Mouse (Mus musculus) forebrain, embryonic 13.5 days (tissue): ENCODE measurements at regions not wholly inside any gene's neighbourhood (a gene's known extent, or its start where the extent isn't known, plus 50 kb on each side); places are given as distances from the start of the nearest gene placed in this dataset.
A peak's percentile ranks its signal among the peaks of the same experiment; 100 is the strongest.

ENCODE experiments used
- ATAC-seq: fragments of 200-750 bp; cut with Nextera tagmentation; 2 replicates; pipeline ENCODE4 v1.8.0; 2017
- H3K27ac ChIP-seq: fragments of 300-500 bp; sonication (generic); 2 replicates; pipeline ENCODE4 v1.5.1; 2015; ENCODE audit warnings: inconsistent platforms, mild to moderate bottlenecking, moderate library complexity
- H3K27me3 ChIP-seq: fragments of 300-500 bp; sonication (generic); 2 replicates; pipeline ENCODE4 v1.6.1; 2015; ENCODE audit warnings: mild to moderate bottlenecking, inconsistent platforms
- H3K36me3 ChIP-seq: fragments of 300-500 bp; sonication (generic); 2 replicates; pipeline ENCODE4 v1.6.1; 2015; ENCODE audit warnings: mild to moderate bottlenecking, inconsistent platforms; ENCODE audit not compliant: poor library complexity, severe bottlenecking
- H3K4me1 ChIP-seq: fragments of 300-500 bp; sonication (generic); 2 replicates; pipeline ENCODE4 v1.6.1; 2015; ENCODE audit warnings: inconsistent platforms
- H3K4me2 ChIP-seq: fragments of 300-500 bp; sonication (generic); 2 replicates; pipeline ENCODE4 v1.6.1; 2015; ENCODE audit warnings: inconsistent platforms, mild to moderate bottlenecking, moderate library complexity
- H3K4me3 ChIP-seq: fragments of 300-500 bp; sonication (generic); 2 replicates; pipeline ENCODE4 v1.5.1; 2015; ENCODE audit warnings: mild to moderate bottlenecking, inconsistent platforms
- H3K9ac ChIP-seq: fragments of 300-500 bp; sonication (generic); 2 replicates; pipeline ENCODE4 v1.6.1; 2015; ENCODE audit warnings: mild to moderate bottlenecking, inconsistent platforms
- H3K9me3 ChIP-seq: fragments of 300-500 bp; sonication (generic); replicated peaks from 2 replicates; pipeline ENCODE4 v1.6.1; 2016; ENCODE audit warnings: inconsistent platforms
- WGBS: fragments of 180-500 bp; shearing (Covaris S2); methylation state at CpG from one replicate; pipeline ENCODE4 v1.1.7; 2015; 5-methylcytosine and 5-hydroxymethylcytosine counted together

DNA sequence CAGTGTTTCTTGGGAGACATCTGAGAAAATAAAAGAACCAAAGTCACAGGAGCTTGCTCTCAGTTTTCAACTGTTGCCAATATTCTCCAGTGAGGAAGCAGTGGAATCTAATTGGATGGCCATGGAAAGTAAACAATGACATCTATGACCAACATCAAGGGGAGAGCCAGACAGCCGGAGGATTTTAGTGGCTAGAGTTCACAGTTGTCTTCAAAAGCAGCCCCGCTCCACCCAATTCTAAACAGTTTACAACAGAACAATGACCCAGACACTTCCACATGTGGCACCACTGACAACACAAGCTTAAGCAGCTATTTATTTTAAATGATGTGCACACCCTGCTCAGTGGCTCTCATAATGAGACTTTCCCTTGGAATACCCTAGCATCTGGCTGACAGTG is 317.5 kb upstream of the Isx start:
- WGBS: 69% methylated on average over 2 of the region's 2 CpGs

DNA sequence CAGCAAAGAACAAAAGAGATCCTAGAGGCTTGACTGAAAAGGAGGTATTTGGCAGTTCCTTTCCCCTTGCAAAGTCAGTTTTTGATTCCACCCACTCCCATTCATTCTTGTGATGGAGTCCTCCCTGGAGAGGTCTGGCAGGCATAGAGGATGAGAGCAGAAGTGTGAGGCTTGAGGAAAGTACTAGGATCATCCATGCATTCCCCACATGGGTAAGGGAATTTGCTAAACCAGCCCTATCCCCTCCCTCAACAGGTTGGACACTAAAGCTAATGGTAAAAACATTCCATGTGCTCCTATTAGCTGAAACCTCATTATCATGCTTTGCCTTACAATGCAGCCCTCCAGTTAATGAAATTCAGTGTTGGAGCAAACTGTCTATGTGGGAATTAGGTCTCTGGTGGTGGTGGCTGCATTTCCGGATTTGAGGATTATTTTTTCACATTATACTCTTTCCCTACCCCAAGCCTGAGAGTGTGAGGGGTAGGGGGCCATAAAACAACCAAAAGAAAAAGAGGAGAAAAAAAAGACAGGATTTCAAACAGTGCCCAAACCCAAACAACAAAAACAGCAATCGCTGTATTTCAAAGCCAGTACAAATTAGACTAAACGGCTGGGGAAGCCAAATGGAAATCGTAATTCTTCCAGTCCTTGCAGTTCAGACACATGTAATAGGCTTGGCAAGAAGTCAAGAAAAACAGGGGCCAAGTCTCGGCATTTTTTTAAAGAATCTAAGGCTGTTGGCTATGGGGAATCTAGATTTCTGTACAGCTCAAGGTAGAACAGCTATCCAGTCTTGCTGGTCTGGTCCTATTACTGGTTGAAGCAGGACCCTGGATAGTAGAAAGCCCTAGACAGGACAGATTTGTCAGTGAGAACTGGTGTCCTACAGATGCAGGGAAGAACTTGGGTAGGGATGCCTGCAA is 315.2 kb upstream of the Isx start:
- peak; percentile 80 for ATAC-seq
- H3K27ac ChIP-seq: no peak overlapping the region
- no peaks in the 10 kb centered on the region for H3K27me3 ChIP-seq
- H3K9ac ChIP-seq: no peak overlapping the region
- no peaks in the 10 kb centered on the region for H3K9me3 ChIP-seq
- H3K4me3 ChIP-seq: no peak overlapping the region
- 40% methylated on average over 5 of the region's 5 CpGs for WGBS
- peaks cover 11% of the 10 kb centered on the region for H3K4me1 ChIP-seq
- H3K4me2 ChIP-seq: no peak overlapping the region; the same call in 1 of the 2 replicates
- no peaks in the 10 kb centered on the region for H3K36me3 ChIP-seq

More for the DNA sequence above, 317.5 kb upstream of the Isx start:
- ATAC-seq: no peak
- no peak overlapping the region for H3K4me3 ChIP-seq
- no peak overlapping the region for H3K9ac ChIP-seq
- no peaks in the 10 kb centered on the region for H3K27me3 ChIP-seq
- no peaks in the 10 kb centered on the region for H3K9me3 ChIP-seq
- peaks cover 11% of the 10 kb centered on the region for H3K4me1 ChIP-seq
- no peak overlapping the region for H3K27ac ChIP-seq
- no peak overlapping the region for H3K4me2 ChIP-seq
- H3K36me3 ChIP-seq: no peaks in the 10 kb centered on the region

DNA sequence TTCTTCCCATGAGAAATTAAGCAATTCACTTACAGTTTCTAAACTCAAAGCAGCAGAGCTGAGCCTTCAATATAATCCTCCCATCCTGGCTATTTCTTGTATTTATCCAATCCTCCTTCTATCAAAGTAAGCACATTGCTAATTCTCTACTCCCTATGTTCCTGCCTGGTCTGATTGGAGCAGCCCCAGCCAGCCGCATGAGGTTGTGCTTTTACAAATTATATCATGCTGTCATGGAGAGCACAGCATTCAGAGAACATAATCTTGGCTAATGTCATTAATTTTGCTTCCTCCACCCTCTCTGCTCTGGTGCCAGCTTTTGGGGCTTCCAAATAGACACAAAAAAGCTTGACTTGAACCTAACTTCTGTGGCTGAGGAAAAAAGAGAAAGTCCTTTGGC is 311.9 kb upstream of the Isx start:
- 68% methylated on average over 1 of the region's 1 CpGs for WGBS
- no peak overlapping the region for H3K27ac ChIP-seq
- no peak overlapping the region for H3K9ac ChIP-seq
- H3K4me1 ChIP-seq: peaks cover 11% of the 10 kb centered on the region
- ATAC-seq: no peak
- no peaks in the 10 kb centered on the region for H3K36me3 ChIP-seq
- H3K4me3 ChIP-seq: no peak overlapping the region
- H3K27me3 ChIP-seq: no peaks in the 10 kb centered on the region
- H3K9me3 ChIP-seq: no peaks in the 10 kb centered on the region
- no peak overlapping the region for H3K4me2 ChIP-seq
